Mouse (Mus musculus) erythroblast, adult 5-6 weeks (primary cell): Measurements from ENCODE around the gene Tnfsf9. TPM values are rescaled to one million over a fixed set of nuclear protein-coding genes. Genes with fewer than 3 reads are reported as not detected.

Source experiments
- ATAC-seq: replicated peaks from 2 replicates; pipeline ENCODE4 v1.8.0; 2016; ENCODE audit warnings: moderate number of reproducible peaks, mild to moderate bottlenecking, moderate TSS enrichment, inconsistent platforms; ENCODE audit not compliant: poor library complexity, low FRiP score, severe bottlenecking
- total RNA-seq, 2 experiments: library from RNA; stranded (forward) in 1 of 2; stranded (reverse) in 1 of 2; fragments of 150-400 nt in 1 of 2; fragments of 200-764, 138-1000 nt in 1 of 2; gene quantifications; 2 replicates each; pipeline versions ENCODE4 v1.2.3 to v1.2.4; 2015 to 2017; ENCODE audit warnings: low replicate concordance in 2 of 2

The Tnfsf9 gene
- total RNA-seq (2015; ENCODE audit: low replicate concordance) (not detected in 2 replicates), total RNA-seq (2017; ENCODE audit: low replicate concordance) (not detected in 2 replicates)

GRCm38 (mm10) chr17:57105181-57106034 is at the start of gene Tnfsf9:
Gene Tnfsf9, plus strand, starts transcription at chr17:57105325.
- no peak for ATAC-seq

GRCm38 (mm10) chr17:57056246-57056645 is 48.9 kb upstream of the Tnfsf9 start:
- no peak for ATAC-seq

- no peak for ATAC-seq
Observed at GRCm38 (mm10) chr17:57058891-57059485, 46.1 kb upstream of the Tnfsf9 start, which contains the start of gene Crb3. Gene Crb3, plus strand, starts transcription at chr17:57059105.

GRCm38 (mm10) chr17:57059486-57059977 is 45.6 kb upstream of the Tnfsf9 start, which contains the start of gene Slc25a23:
Gene Slc25a23, minus strand, starts transcription at chr17:57059863.
- ATAC-seq: no peak

GRCm38 (mm10) chr17:57060231-57060801 is 44.8 kb upstream of the Tnfsf9 start:
- peak; percentile 84 for ATAC-seq

GRCm38 (mm10) chr17:57061069-57061468 is 44.1 kb upstream of the Tnfsf9 start:
- ATAC-seq: no peak

GRCm38 (mm10) chr17:57062011-57062521 is 43.1 kb upstream of the Tnfsf9 start:
- ATAC-seq: no peak

- no peak for ATAC-seq
Observed at GRCm38 (mm10) chr17:57062548-57062947, 42.6 kb upstream of the Tnfsf9 start.

- no peak for ATAC-seq
Observed at GRCm38 (mm10) chr17:57063031-57063430, 42.1 kb upstream of the Tnfsf9 start.

- no peak for ATAC-seq
Observed at GRCm38 (mm10) chr17:57066908-57067307, 38.2 kb upstream of the Tnfsf9 start.

- ATAC-seq: no peak
Observed at GRCm38 (mm10) chr17:57070272-57070671, 34.9 kb upstream of the Tnfsf9 start.

GRCm38 (mm10) chr17:57070699-57071098 is 34.4 kb upstream of the Tnfsf9 start:
- ATAC-seq: no peak

GRCm38 (mm10) chr17:57076916-57077315 is 28.2 kb upstream of the Tnfsf9 start:
- no peak for ATAC-seq

- ATAC-seq: no peak
Observed at GRCm38 (mm10) chr17:57078336-57078735, 26.8 kb upstream of the Tnfsf9 start, which contains the start of gene Dennd1c. Gene Dennd1c, minus strand, starts transcription at chr17:57078514.

- ATAC-seq: no peak
Observed at GRCm38 (mm10) chr17:57079919-57080318, 25.2 kb upstream of the Tnfsf9 start.

GRCm38 (mm10) chr17:57081234-57081842 is 23.8 kb upstream of the Tnfsf9 start:
- ATAC-seq: no peak

GRCm38 (mm10) chr17:57082481-57082880 is 22.6 kb upstream of the Tnfsf9 start:
- no peak for ATAC-seq

- ATAC-seq: no peak
Observed at GRCm38 (mm10) chr17:57085970-57086757, 19.0 kb upstream of the Tnfsf9 start.
